Mouse (Mus musculus): Measurements from ENCODE around the gene 1600014C23Rik. TPM values are rescaled to one million over a fixed set of nuclear protein-coding genes. Genes with fewer than 3 reads are reported as not detected.

1600014C23Rik gene
- total and polyA plus RNA-seq, 2 experiments from 2014 or later, result not detected

GRCm38 (mm10) chr17:45727481-45727880, 6.2 kb downstream of the 1600014C23Rik start:
- ATAC-seq (no peak), DNase-seq (no peak)
- peaks cover 7% of the 10 kb centered on the region for H3K4me1 ChIP-seq (ENCODE audit: insufficient read depth)
- no peak for TF ChIP-seq CTCF (IDR thresholded peaks at IDR 0.05; ENCODE audit: low read depth)
- no peaks in the 10 kb centered on the region for H3K27me3 ChIP-seq (ENCODE audit: insufficient read depth, low read length)
- no peaks in the 10 kb centered on the region for H3K36me3 ChIP-seq (ENCODE audit: insufficient read depth)
- H3K27ac ChIP-seq (ENCODE audit: low read depth, low read length), result no peak overlapping the region
- H3K4me2 ChIP-seq (ENCODE audit: low read depth), result no peak overlapping the region
- no peak overlapping the region for H3K4me3 ChIP-seq (ENCODE audit: low read depth, low read length)
- H3K9me3 ChIP-seq (ENCODE audit: low read length), result no peaks in the 10 kb centered on the region
- 82% methylated on average over 2 of the region's 2 CpGs for WGBS
- H3K9ac ChIP-seq, result no peak overlapping the region

- H3K27me3 ChIP-seq (ENCODE audit: insufficient read depth, low read length), result no peaks in the 10 kb centered on the region
- no peaks in the 10 kb centered on the region for H3K36me3 ChIP-seq (ENCODE audit: insufficient read depth)
- 67% methylated on average over 7 of the region's 7 CpGs for WGBS
- no peak overlapping the region for H3K27ac ChIP-seq (ENCODE audit: low read depth, low read length)
- no peaks in the 10 kb centered on the region for H3K9me3 ChIP-seq (ENCODE audit: low read length)
- peaks cover 7% of the 10 kb centered on the region for H3K4me1 ChIP-seq (ENCODE audit: insufficient read depth)
- H3K4me3 ChIP-seq (ENCODE audit: low read depth, low read length), result no peak overlapping the region
- no peak for TF ChIP-seq CTCF (IDR thresholded peaks at IDR 0.05; ENCODE audit: low read depth)
- no peak overlapping the region for H3K9ac ChIP-seq
- DNase-seq, result no peak
- no peak overlapping the region for H3K4me2 ChIP-seq (ENCODE audit: low read depth)
- no peak for ATAC-seq
These were observed 7.4 kb downstream of the 1600014C23Rik start for GRCm38 (mm10) chr17:45726249-45726648.

- TF ChIP-seq CTCF (IDR thresholded peaks at IDR 0.05; ENCODE audit: low read depth), result no peak
- peak overlapping the region; percentile 51; the same call in 1 of the 2 replicates for H3K4me3 ChIP-seq (ENCODE audit: low read depth, low read length)
- H3K36me3 ChIP-seq (ENCODE audit: insufficient read depth), result no peaks in the 10 kb centered on the region
- no peaks in the 10 kb centered on the region for H3K9me3 ChIP-seq (ENCODE audit: low read length)
- ATAC-seq (peak; percentile 25), DNase-seq (no peak)
- peak overlapping the region; percentile 91 for H3K27ac ChIP-seq (ENCODE audit: low read depth, low read length)
- 0 out of 2 replicates have a peak overlapping the region, but pooled peaks have one; percentile 78 for H3K9ac ChIP-seq
- H3K27me3 ChIP-seq (ENCODE audit: insufficient read depth, low read length), result no peaks in the 10 kb centered on the region
- H3K4me1 ChIP-seq (ENCODE audit: insufficient read depth), result peaks cover 7% of the 10 kb centered on the region
- 80% methylated on average over 10 of the region's 10 CpGs for WGBS
- 0 out of 2 replicates have a peak overlapping the region, but pooled peaks have one; percentile 62 for H3K4me2 ChIP-seq (ENCODE audit: low read depth)
These were observed 9.1 kb downstream of the 1600014C23Rik start for GRCm38 (mm10) chr17:45724574-45724921.

GRCm38 (mm10) chr17:45723732-45724573, 9.7 kb downstream of the 1600014C23Rik start:
- Histone ChIP-seq H3K36me3 (ENCODE audit: insufficient read depth) (no peaks in the 10 kb centered on the region), H3K4me3 (ENCODE audit: low read depth, low read length) (peak overlapping the region; percentile 51), H3K9me3 (ENCODE audit: low read length) (no peaks in the 10 kb centered on the region), H3K4me1 (ENCODE audit: insufficient read depth) (peaks cover 7% of the 10 kb centered on the region), H3K27me3 (ENCODE audit: insufficient read depth, low read length) (no peaks in the 10 kb centered on the region), H3K4me2 (ENCODE audit: low read depth) (peak overlapping the region; percentile 62), H3K27ac (ENCODE audit: low read depth, low read length) (peak overlapping the region; percentile 91), H3K9ac (peak overlapping the region; percentile 78)
- peak; percentile 86 for ATAC-seq
- peak; percentile 100 for TF ChIP-seq CTCF (IDR thresholded peaks at IDR 0.05; ENCODE audit: low read depth)
- WGBS, result 3% methylated on average over 25 of the region's 25 CpGs
- peak; percentile 95 for DNase-seq

GRCm38 (mm10) chr17:45718323-45718722, 15.3 kb downstream of the 1600014C23Rik start:
- WGBS, result 7% methylated on average over 10 of the region's 10 CpGs
- Histone ChIP-seq H3K4me1 (ENCODE audit: insufficient read depth) (peaks cover 4% of the 10 kb centered on the region), H3K27me3 (ENCODE audit: insufficient read depth, low read length) (no peaks in the 10 kb centered on the region), H3K9ac (no peak overlapping the region), H3K4me2 (ENCODE audit: low read depth) (no peak overlapping the region), H3K4me3 (ENCODE audit: low read depth, low read length) (no peak overlapping the region), H3K36me3 (ENCODE audit: insufficient read depth) (no peaks in the 10 kb centered on the region), H3K27ac (ENCODE audit: low read depth, low read length) (no peak overlapping the region), H3K9me3 (ENCODE audit: low read length) (no peaks in the 10 kb centered on the region)
- peak; percentile 79 for ATAC-seq
- DNase-seq, result peak; percentile 79
- TF ChIP-seq CTCF (IDR thresholded peaks at IDR 0.05; ENCODE audit: low read depth), result peak; percentile 82

GRCm38 (mm10) chr17:45711525-45711924, 22.1 kb downstream of the 1600014C23Rik start:
- H3K27me3 ChIP-seq (ENCODE audit: insufficient read depth, low read length), result no peaks in the 10 kb centered on the region
- no peaks in the 10 kb centered on the region for H3K9me3 ChIP-seq (ENCODE audit: low read length)
- DNase-seq (no peak), ATAC-seq (no peak)
- no peaks in the 10 kb centered on the region for H3K4me1 ChIP-seq (ENCODE audit: insufficient read depth)
- H3K9ac ChIP-seq, result no peak overlapping the region
- no peak overlapping the region for H3K4me2 ChIP-seq (ENCODE audit: low read depth)
- TF ChIP-seq CTCF (IDR thresholded peaks at IDR 0.05; ENCODE audit: low read depth), result no peak
- no peak overlapping the region for H3K4me3 ChIP-seq (ENCODE audit: low read depth, low read length)
- 71% methylated on average over 3 of the region's 3 CpGs for WGBS
- no peaks in the 10 kb centered on the region for H3K36me3 ChIP-seq (ENCODE audit: insufficient read depth)
- H3K27ac ChIP-seq (ENCODE audit: low read depth, low read length), result no peak overlapping the region

GRCm38 (mm10) chr17:45710407-45710806, 23.2 kb downstream of the 1600014C23Rik start:
- ATAC-seq (no peak), DNase-seq (no peak)
- H3K36me3 ChIP-seq (ENCODE audit: insufficient read depth), result no peaks in the 10 kb centered on the region
- no peaks in the 10 kb centered on the region for H3K9me3 ChIP-seq (ENCODE audit: low read length)
- 83% methylated on average over 8 of the region's 8 CpGs for WGBS
- H3K27me3 ChIP-seq (ENCODE audit: insufficient read depth, low read length), result no peaks in the 10 kb centered on the region
- no peak for TF ChIP-seq CTCF (IDR thresholded peaks at IDR 0.05; ENCODE audit: low read depth)
- H3K9ac ChIP-seq, result no peak overlapping the region
- H3K27ac ChIP-seq (ENCODE audit: low read depth, low read length), result no peak overlapping the region
- H3K4me3 ChIP-seq (ENCODE audit: low read depth, low read length), result no peak overlapping the region
- H3K4me2 ChIP-seq (ENCODE audit: low read depth), result no peak overlapping the region
- H3K4me1 ChIP-seq (ENCODE audit: insufficient read depth), result no peaks in the 10 kb centered on the region

Measured in forebrain, postnatal 0 days (tissue).